Comparison of ENCODE assay signal across 26 mouse cellular contexts in genomic region chr2:83694061-83694460, GRCm38 (mm10). TPM values are rescaled to one million over a fixed set of nuclear protein-coding genes. Genes with fewer than 3 reads are reported as not detected.
DNase-seq lines count a peak whose midpoint lies in the region; ATAC-seq and TF ChIP-seq lines count a peak whose summit lies in the region.
"Had no signal": no experiment of that assay in that cellular context is flagged by ENCODE, and none has a peak within 500 bp of the region (broad histone marks: within the 10 kb centered on the region; RNA-seq: fewer than 3 reads in every experiment).

No protein-coding gene starts in this region.

- H3K27me3 ChIP-seq in embryonic facial prominence, embryonic 11.5 days (ENCODE audit: control insufficient read depth, insufficient read depth, low read length), result no peaks in the 10 kb centered on the region
- H3K27me3 ChIP-seq in embryonic facial prominence, embryonic 10.5 days (replicated peaks; ENCODE audit: low read depth, poor library complexity, severe bottlenecking), result no peaks in the 10 kb centered on the region
- no peaks in the 10 kb centered on the region for H3K27me3 ChIP-seq in limb, embryonic 12.5 days
- no peaks in the 10 kb centered on the region for H3K27me3 ChIP-seq in limb, embryonic 10.5 days (ENCODE audit: low read depth, poor library complexity, severe bottlenecking)
- H3K27me3 ChIP-seq in ES-Bruce4 (ENCODE audit: control insufficient read depth, insufficient read depth, low read length, poor library complexity, severe bottlenecking), result no peaks in the 10 kb centered on the region
- H3K27me3 ChIP-seq: embryonic facial prominence, embryonic 12.5 days; embryonic facial prominence, embryonic 15.5 days had no signal

- 65% methylated on average over 7 of the region's 7 CpGs for WGBS in embryonic facial prominence, embryonic 11.5 days
- 72% methylated on average over 7 of the region's 7 CpGs for WGBS in embryonic facial prominence, embryonic 10.5 days
- 53% methylated on average over 7 of the region's 7 CpGs for WGBS in limb, embryonic 12.5 days
- 76% methylated on average over 7 of the region's 7 CpGs for WGBS in limb, embryonic 10.5 days

- 0 out of 2 replicates have a peak, but pooled peaks have one; percentile 35 for TF ChIP-seq EP300 in ES-Bruce4 (IDR thresholded peaks at IDR 0.05; ENCODE audit: insufficient read depth, low read depth, low read length)

- no peaks in the 10 kb centered on the region for H3K4me1 ChIP-seq in embryonic facial prominence, embryonic 11.5 days (ENCODE audit: control insufficient read depth, insufficient read depth, low read length)
- H3K4me1 ChIP-seq in embryonic facial prominence, embryonic 10.5 days, result peaks cover 8% of the 10 kb centered on the region; the same call in 1 of the 2 replicates
- no peaks in the 10 kb centered on the region for H3K4me1 ChIP-seq in limb, embryonic 12.5 days (replicated peaks)
- H3K4me1 ChIP-seq in limb, embryonic 10.5 days, result peaks cover 10% of the 10 kb centered on the region; the same call in 1 of the 2 replicates
- no peaks in the 10 kb centered on the region for H3K4me1 ChIP-seq in ES-Bruce4 (ENCODE audit: control insufficient read depth, insufficient read depth, low read length)
- H3K4me1 ChIP-seq: embryonic facial prominence, embryonic 12.5 days; embryonic facial prominence, embryonic 15.5 days had no signal

- no peaks in the 10 kb centered on the region for H3K36me3 ChIP-seq in embryonic facial prominence, embryonic 11.5 days (replicated peaks; ENCODE audit: control insufficient read depth, insufficient read depth, low read depth, low read length)
- no peaks in the 10 kb centered on the region for H3K36me3 ChIP-seq in embryonic facial prominence, embryonic 10.5 days (replicated peaks)
- H3K36me3 ChIP-seq in limb, embryonic 12.5 days, result no peaks in the 10 kb centered on the region
- H3K36me3 ChIP-seq in limb, embryonic 10.5 days, result no peaks in the 10 kb centered on the region
- H3K36me3 ChIP-seq in ES-Bruce4 (ENCODE audit: control insufficient read depth, insufficient read depth, low read length, poor library complexity, severe bottlenecking), result no peaks in the 10 kb centered on the region
- H3K36me3 ChIP-seq: embryonic facial prominence, embryonic 12.5 days; embryonic facial prominence, embryonic 15.5 days; heart, embryonic 10.5 days had no signal

- no peak for DNase-seq in embryonic facial prominence, embryonic 11.5 days (ENCODE audit: low spot score)
- no peak for DNase-seq in embryonic facial prominence, embryonic 10.5 days (ENCODE audit: low spot score)
- DNase-seq in limb, embryonic 10.5 days (ENCODE audit: low spot score), result no peak
- DNase-seq in R1 (ENCODE audit: low read depth, low spot score), result peak; percentile 45
- DNase-seq in yolk sac, embryonic 10.5 days (ENCODE audit: low spot score), result no peak
- no peak for DNase-seq in adrenal gland, postnatal 25 days
- DNase-seq: adrenal gland, postnatal 10 days; B cell, adult 2 months; cerebellum, adult 11 months; cerebellum, adult 2 months; cerebellum, adult 9-11 months; cerebellum, postnatal 25 days; embryo, embryonic 11 days; forebrain, postnatal 0 days; gastrocnemius, postnatal 25 days; heart, adult 18-20 months; kidney, adult 2 months had no signal

- no peak overlapping the region for H3K4me3 ChIP-seq in embryonic facial prominence, embryonic 11.5 days (ENCODE audit: low read depth, low read length)
- H3K4me3 ChIP-seq in embryonic facial prominence, embryonic 10.5 days, result no peak overlapping the region
- H3K4me3 ChIP-seq in limb, embryonic 12.5 days (replicated peaks), result no peak overlapping the region
- no peak overlapping the region for H3K4me3 ChIP-seq in limb, embryonic 10.5 days
- H3K4me3 ChIP-seq in ES-Bruce4 (ENCODE audit: low read depth, low read length), result no peak overlapping the region
- H3K4me3 ChIP-seq: embryonic facial prominence, embryonic 12.5 days; embryonic facial prominence, embryonic 15.5 days; heart, embryonic 10.5 days had no signal

- no peak overlapping the region for H3K9ac ChIP-seq in embryonic facial prominence, embryonic 11.5 days (replicated peaks; ENCODE audit: low read length)
- no peak overlapping the region for H3K9ac ChIP-seq in limb, embryonic 12.5 days (replicated peaks)
- H3K9ac ChIP-seq in ES-Bruce4 (ENCODE audit: low read depth, poor library complexity, severe bottlenecking), result no peak overlapping the region
- H3K9ac ChIP-seq: embryonic facial prominence, embryonic 12.5 days; embryonic facial prominence, embryonic 15.5 days; forebrain, postnatal 0 days; hindbrain, embryonic 14.5 days had no signal

- ATAC-seq in embryonic facial prominence, embryonic 11.5 days (replicated peaks; ENCODE audit: insufficient number of reproducible peaks, low FRiP score, low TSS enrichment, low read depth), result peak; percentile 45
- ATAC-seq in limb, embryonic 12.5 days (ENCODE audit: insufficient number of reproducible peaks, insufficient read depth, low FRiP score, low TSS enrichment, low read depth), result 0 out of 2 replicates have a peak, but pooled peaks have one; percentile 26
- ATAC-seq: forebrain, embryonic 14.5 days; forebrain, postnatal 0 days; hindbrain, postnatal 0 days; intestine, postnatal 0 days had no signal

- no peak overlapping the region for H3K4me2 ChIP-seq in embryonic facial prominence, embryonic 11.5 days (ENCODE audit: low read depth, low read length)
- no peak overlapping the region for H3K4me2 ChIP-seq in limb, embryonic 12.5 days
- H3K4me2 ChIP-seq: embryonic facial prominence, embryonic 12.5 days; embryonic facial prominence, embryonic 15.5 days; hindbrain, embryonic 14.5 days had no signal

- no peak for TF ChIP-seq POLR2A in ES-Bruce4 (IDR thresholded peaks at IDR 0.05; ENCODE audit: insufficient read depth, low read length)

- TF ChIP-seq CTCF in ES-Bruce4 (IDR thresholded peaks at IDR 0.05; ENCODE audit: low read depth, low read length), result no peak

- no peaks in the 10 kb centered on the region for H3K9me3 ChIP-seq in embryonic facial prominence, embryonic 11.5 days (replicated peaks; ENCODE audit: control insufficient read depth, low read length)
- H3K9me3 ChIP-seq in embryonic facial prominence, embryonic 10.5 days, result no peaks in the 10 kb centered on the region
- H3K9me3 ChIP-seq in limb, embryonic 12.5 days, result no peaks in the 10 kb centered on the region
- H3K9me3 ChIP-seq in limb, embryonic 10.5 days (replicated peaks), result no peaks in the 10 kb centered on the region
- no peaks in the 10 kb centered on the region; the same call in 1 of the 2 replicates for H3K9me3 ChIP-seq in ES-Bruce4 (replicated peaks; ENCODE audit: control insufficient read depth, insufficient read depth, low read length, poor library complexity, severe bottlenecking)
- H3K9me3 ChIP-seq: embryonic facial prominence, embryonic 12.5 days; embryonic facial prominence, embryonic 15.5 days; heart, embryonic 10.5 days had no signal

- H3K27ac ChIP-seq in embryonic facial prominence, embryonic 11.5 days (replicated peaks; ENCODE audit: low read depth, low read length), result no peak overlapping the region
- no peak overlapping the region for H3K27ac ChIP-seq in embryonic facial prominence, embryonic 10.5 days (replicated peaks)
- H3K27ac ChIP-seq in limb, embryonic 12.5 days, result no peak overlapping the region
- H3K27ac ChIP-seq in limb, embryonic 10.5 days, result no peak overlapping the region
- H3K27ac ChIP-seq in ES-Bruce4 (ENCODE audit: insufficient read depth, low read length), result no peak overlapping the region
- H3K27ac ChIP-seq: embryonic facial prominence, embryonic 12.5 days; embryonic facial prominence, embryonic 15.5 days; heart, embryonic 10.5 days; hindbrain, embryonic 14.5 days; hindbrain, postnatal 0 days had no signal

RNA-seq across cellular contexts. Expression of gene Itgav, which starts 30.1 kb away (rescaled TPM):
- 59.7 and 76.1 TPM in 2 replicates for polyA plus RNA-seq in embryonic facial prominence, embryonic 11.5 days (2014; fragmentation: Nextera tagmentation; extraction: Ambion mirVana)
- 54.0 and 55.7 TPM in 2 replicates for polyA plus RNA-seq in embryonic facial prominence, embryonic 10.5 days (2016; fragmentation: Nextera tagmentation; extraction: Ambion mirVana)
- 74.0 and 78.7 TPM in 2 replicates for polyA plus RNA-seq in limb, embryonic 12.5 days (2016; fragmentation: Nextera tagmentation; extraction: Ambion mirVana)
- polyA plus RNA-seq in limb, embryonic 10.5 days (2016; fragmentation: Nextera tagmentation; extraction: Ambion mirVana), result 53.0 and 56.0 TPM in 2 replicates
- 54.4 and 55.6 TPM in 2 replicates for polyA plus RNA-seq in ES-Bruce4 (2011; ENCODE audit: insufficient read depth, insufficient read length, low read depth, missing spikeins)
- total RNA-seq in adrenal gland, postnatal 25 days (2021), result 107 and 124 TPM in 2 replicates

RNA-seq across cellular contexts. Expression of gene Zc3h15, which starts 49.8 kb away (rescaled TPM):
- polyA plus RNA-seq in embryonic facial prominence, embryonic 11.5 days (2014; fragmentation: Nextera tagmentation; extraction: Ambion mirVana), result 169 and 205 TPM in 2 replicates
- polyA plus RNA-seq in embryonic facial prominence, embryonic 10.5 days (2016; fragmentation: Nextera tagmentation; extraction: Ambion mirVana), result 130 and 144 TPM in 2 replicates
- polyA plus RNA-seq in limb, embryonic 12.5 days (2016; fragmentation: Nextera tagmentation; extraction: Ambion mirVana), result 161 and 176 TPM in 2 replicates
- polyA plus RNA-seq in limb, embryonic 10.5 days (2016; fragmentation: Nextera tagmentation; extraction: Ambion mirVana), result 115 and 134 TPM in 2 replicates
- polyA plus RNA-seq in ES-Bruce4 (2011; ENCODE audit: insufficient read depth, insufficient read length, low read depth, missing spikeins), result 170 and 191 TPM in 2 replicates
- total RNA-seq in adrenal gland, postnatal 25 days (2021), result 102 and 127 TPM in 2 replicates
